Mouse (Mus musculus): ENCODE measurements around the gene Exog.

- TF ChIP-seq CTCF (IDR thresholded peaks at IDR 0.05; ENCODE audit: borderline replicate concordance, insufficient read depth, low read length) (no peak), POLR2A (IDR thresholded peaks at IDR 0.05; ENCODE audit: low read depth, low read length) (no peak)
Measured at GRCm38 (mm10) chr9:119481612-119482011, 36.9 kb downstream of the Exog start.

Measured in embryonic fibroblast, embryonic 13.5 days (primary cell).